Mouse (Mus musculus) neural tube, embryonic 10.5 days (tissue): ENCODE measurements at regions not wholly inside any gene's neighbourhood (a gene's known extent, or its start where the extent isn't known, plus 50 kb on each side); places are given as distances from the start of the nearest gene placed in this dataset.

Source experiments
- DNase-seq: peaks from one replicate; pipeline ENCODE4 v3.0.0-alpha.2; 2017; ENCODE audit warnings: low spot score; ENCODE audit errors: extremely low spot score

GRCm38 (mm10) chr8:29274668-29275067, 1827.2 kb downstream of the Poteg start:
- DNase-seq: no peak

GRCm38 (mm10) chr8:29278711-29279110, 1831.2 kb downstream of the Poteg start:
- DNase-seq: no peak

GRCm38 (mm10) chr8:29279276-29279675, 1831.8 kb downstream of the Poteg start:
- no peak for DNase-seq

GRCm38 (mm10) chr8:29290386-29290785, 1842.9 kb downstream of the Poteg start:
- DNase-seq: peak; percentile 27
